Mouse (Mus musculus): ENCODE results near the gene Gpa33.

GRCm38 (mm10) chr1:166160569-166161445, 30.8 kb downstream of the Gpa33 start:
- no peak for TF ChIP-seq POLR2A (IDR thresholded peaks at IDR 0.05; ENCODE audit: insufficient read length, low read depth)
- no peak for TF ChIP-seq MYOG (IDR thresholded peaks at IDR 0.05; ENCODE audit: control insufficient read depth in 1 of 3, insufficient read depth in 1 of 3, insufficient read length in 2 of 3, low read depth in 2 of 3)
- no peak for TF ChIP-seq TCF12 (IDR thresholded peaks at IDR 0.05; ENCODE audit: insufficient read depth, poor library complexity, severe bottlenecking)
- TF ChIP-seq USF1 (IDR thresholded peaks at IDR 0.05; ENCODE audit: low read depth), result no peak
- no peak for TF ChIP-seq E2F4 (IDR thresholded peaks at IDR 0.05; ENCODE audit: insufficient read depth)
- TF ChIP-seq MAX (IDR thresholded peaks at IDR 0.05; ENCODE audit: low read depth), result no peak

Measured in myocyte (in vitro differentiated cells).